Mouse (Mus musculus) right cerebral cortex, postnatal 4 days (tissue): ENCODE results near the gene BC048403.

Source experiments
- DNase-seq: peaks from one replicate; pipeline ENCODE4 v3.0.0-alpha.2; 2022

Gene BC048403

GRCm38 (mm10) chr10:121739548-121740505 is at the start of gene BC048403:
BC048403 (plus strand) TSS chr10:121739937.
- DNase-seq, result peak; percentile 87

- no peak for DNase-seq
Measured at GRCm38 (mm10) chr10:121692944-121693579, 46.7 kb upstream of the BC048403 start.

GRCm38 (mm10) chr10:121694567-121694966 is 45.2 kb upstream of the BC048403 start:
- no peak for DNase-seq

GRCm38 (mm10) chr10:121701296-121702248 is 38.2 kb upstream of the BC048403 start:
- DNase-seq, result peak; percentile 41

GRCm38 (mm10) chr10:121703619-121704018 is 36.1 kb upstream of the BC048403 start:
- DNase-seq, result no peak

- DNase-seq, result no peak
Measured at GRCm38 (mm10) chr10:121704871-121705270, 34.9 kb upstream of the BC048403 start.

GRCm38 (mm10) chr10:121705399-121706163 is 34.2 kb upstream of the BC048403 start:
- no peak for DNase-seq

GRCm38 (mm10) chr10:121716862-121717261 is 22.9 kb upstream of the BC048403 start:
- DNase-seq, result no peak

GRCm38 (mm10) chr10:121718896-121719585 is 20.7 kb upstream of the BC048403 start:
- DNase-seq, result no peak

- no peak for DNase-seq
Measured at GRCm38 (mm10) chr10:121720701-121721100, 19.0 kb upstream of the BC048403 start.

- DNase-seq, result no peak
Measured at GRCm38 (mm10) chr10:121726505-121726904, 13.2 kb upstream of the BC048403 start.

GRCm38 (mm10) chr10:121727151-121727550 is 12.6 kb upstream of the BC048403 start:
- no peak for DNase-seq

GRCm38 (mm10) chr10:121728226-121728625 is 11.5 kb upstream of the BC048403 start:
- no peak for DNase-seq

- DNase-seq, result no peak
Measured at GRCm38 (mm10) chr10:121731048-121731725, 8.6 kb upstream of the BC048403 start.

GRCm38 (mm10) chr10:121732542-121732941 is 7.2 kb upstream of the BC048403 start:
- no peak for DNase-seq

- no peak for DNase-seq
Measured at GRCm38 (mm10) chr10:121737256-121737655, 2.5 kb upstream of the BC048403 start.

GRCm38 (mm10) chr10:121742336-121742735 is 2.6 kb downstream of the BC048403 start:
- no peak for DNase-seq

- DNase-seq, result no peak
Measured at GRCm38 (mm10) chr10:121750175-121750574, 10.4 kb downstream of the BC048403 start.

- no peak for DNase-seq
Measured at GRCm38 (mm10) chr10:121754237-121754636, 14.5 kb downstream of the BC048403 start.

GRCm38 (mm10) chr10:121755822-121756221 is 16.1 kb downstream of the BC048403 start:
- DNase-seq, result no peak

GRCm38 (mm10) chr10:121756677-121757076 is 16.9 kb downstream of the BC048403 start:
- no peak for DNase-seq
